Mouse (Mus musculus): ENCODE results near the gene Mrpl4. TPM values are rescaled to one million over a fixed set of nuclear protein-coding genes. Genes with fewer than 3 reads are reported as not detected.

The Mrpl4 gene
- total and polyA plus RNA-seq, 3 experiments = 42.1 to 103 (median 94.8) TPM

GRCm38 (mm10) chr9:21030781-21031250 is 28.3 kb downstream of the Mrpl4 start:
- H3K36me3 ChIP-seq (replicated peaks in 1 of 2; ENCODE audit: control insufficient read depth in 1 of 2, insufficient read depth in 1 of 2, low read length in 1 of 2) = peaks cover 38 to 42% of the 10 kb centered on the region in 2 experiments
- peak overlapping the region; percentile 92 for H3K27ac ChIP-seq (ENCODE audit: insufficient read depth, low read depth)
- H3K27me3 ChIP-seq (replicated peaks) = no peaks in the 10 kb centered on the region
- peak; percentile 98 for DNase-seq (ENCODE audit: extremely low read depth)
- peaks cover 3% of the 10 kb centered on the region; the same call in 1 of the 2 replicates for H3K79me2 ChIP-seq (replicated peaks; ENCODE audit: control insufficient read depth, extremely low read depth, insufficient read depth, poor library complexity, severe bottlenecking)
- H3K4me2 ChIP-seq (ENCODE audit: insufficient read depth, low read depth, poor library complexity, severe bottlenecking) = peak overlapping the region; percentile 87
- peaks cover 14 to 57% of the 10 kb centered on the region in 2 experiments for H3K4me1 ChIP-seq (ENCODE audit: control insufficient read depth in 1 of 2, insufficient read depth in 2 of 2)
- no peaks in the 10 kb centered on the region for H3K9me3 ChIP-seq (replicated peaks; ENCODE audit: low read length)
- in situ Hi-C loops (cut with MboI; ENCODE audit: low pct_ligation_motif_present, low pct_unique_long_range_greater_than_20kb, low sequenced_read_pairs) (loop anchor here (5.0 kb wide), 1 partner anchor 96 kb away; no protein-coding TSS in a partner anchor), dilution Hi-C loops (cut with MboI; ENCODE audit: extremely low pct_ligation_motif_present, extremely low pct_unique_long_range_greater_than_20kb, low sequenced_read_pairs) (no loop called here)
- H3K9ac ChIP-seq (ENCODE audit: insufficient read depth, low read depth) = peak overlapping the region; percentile 46
- TF ChIP-seq SMC3 (IDR thresholded peaks at IDR 0.05; ENCODE audit: low read depth, low read length) (peak; percentile 62), POLR2A (IDR thresholded peaks at IDR 0.05; ENCODE audit: low read depth, low read length) (0 out of 2 replicates have a peak, but pooled peaks have one; percentile 13), E2F4 (IDR thresholded peaks at IDR 0.05; ENCODE audit: insufficient replicate concordance, low read depth, low read length) (no peak), PAX5 (IDR thresholded peaks at IDR 0.05; ENCODE audit: low read length) (no peak), MAZ (IDR thresholded peaks at IDR 0.05; ENCODE audit: low read depth, low read length) (peak; percentile 99), MAX (IDR thresholded peaks at IDR 0.05; ENCODE audit: low read length) (peak; percentile 85; the same call in 1 of the 2 replicates), UBTF (IDR thresholded peaks at IDR 0.05; ENCODE audit: low read depth, low read length) (no peak), GABPA (IDR thresholded peaks at IDR 0.05; ENCODE audit: insufficient replicate concordance, low read depth, low read length) (no peak), RAD21 (IDR thresholded peaks at IDR 0.05; ENCODE audit: low read depth, low read length) (peak; percentile 19), CHD1 (IDR thresholded peaks at IDR 0.05; ENCODE audit: low read depth, low read length) (no peak; the same call in 1 of the 2 replicates), SIN3A (IDR thresholded peaks at IDR 0.05; ENCODE audit: low read length) (peak; percentile 91), IRF4 (IDR thresholded peaks at IDR 0.05; ENCODE audit: low read depth, low read length) (peak; percentile 62), USF1 (IDR thresholded peaks at IDR 0.05; ENCODE audit: low read depth, low read length) (peak; percentile 42), RCOR1 (conservative IDR thresholded peaks at IDR 0.05; ENCODE audit: low read depth, low read length) (peak; percentile 51; the same call in 1 of the 2 replicates), CHD2 (IDR thresholded peaks at IDR 0.05; ENCODE audit: low read length) (peak; percentile 82), ZKSCAN1 (IDR thresholded peaks at IDR 0.05; ENCODE audit: borderline replicate concordance, low read depth, low read length) (no peak), ELF1 (IDR thresholded peaks at IDR 0.05; ENCODE audit: low read depth, low read length) (peak; percentile 45; the same call in 1 of the 2 replicates), TBP (conservative IDR thresholded peaks at IDR 0.05; ENCODE audit: low read depth, low read length) (no peak), CTCF (conservative IDR thresholded peaks at IDR 0.05 in 1 of 2, IDR thresholded peaks at IDR 0.05 in 1 of 2; ENCODE audit: low read depth in 2 of 2, low read length in 2 of 2) (peak; percentile 29 to 79; a peak in 2 of 4 replicates), USF2 (conservative IDR thresholded peaks at IDR 0.05; ENCODE audit: low read depth, low read length) (0 out of 2 replicates have a peak, but pooled peaks have one; percentile 7), ZMIZ1 (IDR thresholded peaks at IDR 0.05; ENCODE audit: low read depth, low read length) (0 out of 2 replicates have a peak, but pooled peaks have one; percentile 14), NELFE (IDR thresholded peaks at IDR 0.05; ENCODE audit: low read depth, low read length) (no peak)
- H3K4me3 ChIP-seq (replicated peaks in 1 of 3; ENCODE audit: low read depth in 2 of 3, low read length in 2 of 3, poor library complexity in 1 of 3) = peak overlapping the region; percentile 67 to 76 (median 74)
